Mouse (Mus musculus): Measurements from ENCODE around the gene Isoc2a. TPM values are rescaled to one million over a fixed set of nuclear protein-coding genes. Genes with fewer than 3 reads are reported as not detected.
A peak's percentile ranks its signal among the peaks of the same experiment; 100 is the strongest.
"Not testable (repeated sequence)": the region's sequence is repeated elsewhere in the genome, so short reads cannot be mapped to it uniquely, and the experiment has no call there.

Isoc2a gene
- total RNA-seq, 2 experiments from 2014 or later, result 26.9 to 32.6 TPM

DNA sequence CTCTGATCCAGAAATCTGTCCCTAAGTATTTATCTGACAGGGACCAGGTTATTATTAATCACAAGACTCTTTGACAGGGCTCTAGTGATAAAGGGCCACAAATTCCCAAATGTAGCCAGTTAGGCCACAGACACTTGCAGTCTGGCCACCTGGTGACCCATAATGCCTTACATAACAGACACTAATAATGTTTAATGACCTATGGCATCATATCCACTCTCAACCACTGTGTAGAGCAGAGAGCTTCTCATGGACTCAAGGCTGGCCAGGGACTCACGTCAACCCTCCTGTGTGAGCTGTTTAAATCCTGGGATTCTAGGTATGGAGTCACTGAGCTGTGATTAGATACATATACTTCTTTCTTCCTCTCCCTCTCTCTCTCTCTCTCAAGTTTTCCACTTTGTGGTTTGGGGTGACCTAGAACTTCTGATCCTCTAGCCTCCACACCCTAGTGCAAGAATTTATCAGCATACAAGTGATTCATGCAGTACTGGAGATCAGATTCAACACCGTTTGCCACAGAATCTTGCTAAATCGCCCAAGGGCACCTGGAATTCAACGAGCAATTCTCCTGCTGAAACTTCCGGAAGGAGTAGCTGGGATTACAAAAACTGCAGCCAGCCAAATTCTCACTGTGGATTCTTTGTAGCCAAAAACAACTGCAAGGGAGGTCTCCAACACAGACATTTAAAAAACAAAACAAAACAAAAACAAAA is 12.7 kb upstream of the Isoc2a start:
- no peak for DNase-seq (ENCODE audit: low spot score)

DNA sequence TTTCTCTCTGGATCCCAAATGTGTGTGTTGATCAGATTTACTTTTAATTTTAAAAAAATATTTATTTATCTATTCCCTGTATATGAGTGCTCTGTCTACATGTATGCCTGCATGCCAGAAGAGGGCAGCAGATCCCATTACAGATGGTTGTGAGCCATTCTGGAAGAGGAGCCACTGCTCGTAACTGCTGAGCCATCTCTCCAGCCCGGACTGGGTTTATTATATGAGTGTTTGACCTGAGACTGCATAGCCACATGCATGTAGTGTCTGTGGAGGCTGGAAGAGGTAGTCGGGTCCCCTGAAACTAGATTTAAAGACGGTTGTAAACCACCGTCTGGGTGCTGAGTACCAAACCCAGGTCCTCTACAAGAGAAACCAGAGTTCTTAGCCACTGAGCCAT is 11.9 kb upstream of the Isoc2a start:
- peak; percentile 44 for DNase-seq (ENCODE audit: low spot score)

DNA sequence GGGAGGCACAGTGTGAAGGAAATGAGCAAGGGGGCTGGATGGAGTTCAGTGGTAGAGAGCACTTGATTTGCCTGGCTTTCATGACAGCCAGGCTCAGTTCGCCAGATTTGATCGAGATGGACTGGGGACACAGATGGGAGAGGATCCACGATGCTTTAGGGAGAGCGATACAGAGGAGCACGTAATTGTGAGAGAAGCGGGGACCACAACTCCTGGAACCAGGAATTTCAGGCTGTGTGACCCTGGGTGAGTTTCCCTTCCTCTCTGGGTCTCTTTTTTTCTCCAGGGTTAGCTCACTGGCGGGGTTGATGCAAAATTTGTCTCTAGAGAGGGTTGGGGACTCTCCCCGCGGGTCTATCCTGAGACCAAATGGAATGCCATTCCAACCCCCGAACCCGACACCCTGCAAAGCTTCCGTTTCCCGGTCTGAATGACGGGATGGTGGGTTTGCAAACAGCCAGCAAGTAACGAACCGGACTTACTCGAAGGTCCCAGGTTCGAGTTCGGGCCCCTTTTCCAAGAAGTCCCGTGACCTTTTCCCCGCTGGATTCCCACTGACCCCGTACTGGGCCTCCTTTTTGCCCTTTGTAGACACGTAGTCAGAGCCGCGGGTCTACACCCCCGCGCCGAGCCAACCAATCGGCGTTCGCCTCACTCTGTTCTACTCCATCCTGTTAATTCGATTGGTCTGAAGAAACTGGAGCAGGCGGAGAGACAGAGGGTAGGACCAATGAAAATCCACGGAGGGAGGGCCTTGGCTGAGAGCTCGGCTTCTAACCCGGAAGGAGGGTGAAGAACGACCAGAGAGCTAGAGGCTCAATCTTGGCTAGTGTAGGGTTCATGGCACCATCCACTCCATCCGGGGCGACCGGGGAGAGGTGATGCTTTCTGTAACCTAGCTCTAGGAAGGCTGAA is 11.1 kb upstream of the Isoc2a start:
- peak; percentile 99 for DNase-seq (ENCODE audit: low spot score)

DNA sequence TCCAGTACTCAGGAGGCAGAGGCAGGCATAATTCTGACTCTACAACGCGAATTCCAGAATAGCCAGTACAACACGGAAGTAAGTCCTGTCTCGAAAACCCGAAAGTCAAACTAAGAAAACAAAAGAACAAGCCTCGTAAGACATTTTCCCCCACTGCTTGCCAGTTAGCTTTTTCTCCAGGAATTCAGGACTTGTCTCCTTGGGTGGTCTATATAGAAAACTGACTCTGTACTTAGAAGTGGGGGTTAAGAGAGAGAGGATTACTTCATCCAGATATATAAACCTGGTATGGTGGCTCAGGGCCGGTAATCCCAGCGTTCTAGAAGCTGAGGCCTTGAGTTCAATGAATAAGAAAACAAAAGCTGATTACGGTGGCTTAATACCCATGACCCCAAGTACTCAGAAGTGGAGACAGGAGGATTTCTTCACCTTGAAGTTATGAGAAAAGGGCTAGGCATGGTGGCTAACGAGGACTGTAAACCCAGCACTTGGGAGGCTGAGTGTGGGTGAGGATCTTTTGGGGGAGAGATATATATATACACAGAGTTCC is 10.2 kb upstream of the Isoc2a start:
- no peak for DNase-seq (ENCODE audit: low spot score)

DNA sequence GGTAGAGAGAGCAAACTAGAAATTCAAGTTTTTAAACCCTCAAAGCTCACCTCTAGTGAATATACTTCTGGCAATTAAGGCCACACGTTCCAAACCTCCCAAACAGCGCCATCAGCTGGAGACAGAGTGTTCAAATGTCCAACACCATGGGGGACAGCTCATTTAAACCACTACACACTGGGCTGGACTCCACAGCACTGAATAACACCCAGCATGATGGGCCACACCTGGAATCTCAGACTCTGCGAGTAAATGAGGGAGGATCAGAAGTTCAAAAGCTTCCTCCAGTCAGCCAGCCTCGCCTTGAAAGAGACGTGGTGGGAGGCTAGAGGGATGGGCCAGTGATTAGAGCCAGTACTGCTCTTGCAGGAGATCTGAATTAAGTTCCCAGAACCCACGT is 6.8 kb upstream of the Isoc2a start, which contains the start of gene Isoc2b:
TSS of gene Isoc2b (minus strand) at position 126 of the 400 bp plus-strand sequence.
- no peak for DNase-seq (ENCODE audit: low spot score)

DNA sequence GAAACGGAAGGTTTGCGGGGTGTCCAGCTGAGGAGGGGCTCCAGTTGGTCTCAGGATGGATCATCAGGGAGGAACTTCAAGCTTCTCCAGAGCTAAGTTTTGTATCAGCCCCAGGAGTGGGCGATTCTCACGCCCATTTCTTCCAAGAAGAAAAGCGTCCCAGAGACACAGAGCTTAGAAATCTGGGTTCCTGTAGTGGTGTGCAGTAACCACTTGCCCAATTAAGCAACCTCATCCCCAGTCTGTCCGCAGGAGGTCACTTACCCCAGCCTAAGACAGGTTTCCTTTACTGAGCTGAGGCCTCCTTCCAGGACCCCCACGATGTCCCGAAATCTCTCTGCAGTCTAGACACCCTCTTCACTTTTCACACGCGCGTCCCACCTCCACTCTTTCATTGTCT is 273 bp downstream of the Isoc2a start:
- no peak for DNase-seq (ENCODE audit: low spot score)

DNA sequence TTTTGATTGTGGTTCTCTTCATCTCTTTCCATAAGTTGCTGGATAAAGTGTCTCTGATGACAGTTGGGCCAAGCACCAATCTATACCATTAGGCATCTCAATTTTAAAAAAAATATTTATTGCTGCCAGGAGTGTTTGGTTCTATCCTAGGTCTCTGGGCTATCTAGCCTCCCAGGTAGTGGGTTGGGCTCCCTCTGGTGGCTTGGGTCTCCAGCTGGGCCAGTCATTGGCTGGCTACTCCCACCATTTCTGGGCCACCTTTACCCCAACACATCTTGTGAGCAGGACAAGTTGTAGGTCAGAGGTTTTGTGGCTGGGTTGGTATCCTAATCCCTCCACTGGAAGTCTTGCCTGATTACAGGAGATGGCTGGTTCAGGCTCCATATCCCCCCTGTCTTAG is 1.2 kb downstream of the Isoc2a start:
- no peak for DNase-seq (ENCODE audit: low spot score)

DNA sequence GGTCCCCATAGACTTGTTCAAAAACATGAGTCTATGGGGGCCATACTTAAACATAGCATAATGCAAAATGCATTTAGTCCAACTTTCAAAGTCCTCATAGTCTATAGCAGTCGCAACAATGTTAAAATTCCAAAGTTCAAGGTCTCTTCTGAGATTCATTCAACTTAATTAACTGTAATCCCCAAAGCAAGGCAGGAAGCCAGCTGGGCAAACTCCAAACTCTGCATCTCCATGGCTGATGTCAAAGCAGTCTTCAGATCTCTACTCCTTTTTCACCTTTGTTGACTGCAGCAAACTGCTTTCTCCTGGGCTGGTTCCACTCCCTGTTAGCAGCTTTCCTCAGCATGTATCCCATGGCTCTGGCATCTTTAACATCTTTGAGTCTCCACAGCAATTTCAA is 2.1 kb downstream of the Isoc2a start:
- not testable (repeated sequence) for DNase-seq (ENCODE audit: low spot score)

DNA sequence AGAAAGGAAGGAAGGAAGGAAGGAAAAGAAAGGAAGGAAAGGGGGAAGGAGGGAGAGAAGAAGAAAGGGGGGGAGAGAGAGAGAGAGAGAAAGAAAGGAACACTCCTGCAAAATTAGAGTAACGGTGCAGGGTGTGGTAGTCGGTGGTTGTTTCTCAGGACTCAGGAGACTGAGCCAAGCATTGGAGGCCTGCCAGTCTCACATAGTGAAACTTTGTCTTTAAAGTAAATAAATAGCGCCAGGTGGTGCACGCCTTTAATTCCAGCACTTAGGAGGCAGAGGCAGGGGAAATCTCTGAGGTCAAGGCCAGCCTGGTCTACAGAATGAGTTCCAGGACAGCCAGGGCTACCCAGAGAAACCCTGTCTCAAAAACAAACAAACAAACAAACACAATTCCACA is 9.7 kb downstream of the Isoc2a start:
- DNase-seq (ENCODE audit: low spot score), result no peak

DNA sequence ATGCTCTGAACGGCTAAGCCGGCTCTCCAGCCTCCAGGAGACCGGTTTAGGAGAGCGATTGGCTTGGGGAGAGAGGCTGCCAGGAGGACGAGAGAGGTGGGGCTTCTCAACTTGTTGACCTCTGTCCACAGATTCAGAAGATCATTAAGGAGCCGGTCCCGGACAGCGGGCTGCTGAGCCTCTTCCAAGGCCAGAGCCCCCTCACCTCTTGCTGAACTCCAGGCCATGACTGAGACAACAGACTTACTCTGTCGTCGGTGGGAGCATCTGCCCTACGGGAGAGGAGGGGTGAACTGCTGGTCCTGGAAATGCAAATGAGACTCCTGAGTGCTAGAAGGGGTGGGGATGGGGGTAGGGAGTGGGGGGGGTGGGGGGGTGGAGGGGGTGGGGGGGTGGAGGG is 18.2 kb downstream of the Isoc2a start:
- no peak for DNase-seq (ENCODE audit: low spot score)

DNA sequence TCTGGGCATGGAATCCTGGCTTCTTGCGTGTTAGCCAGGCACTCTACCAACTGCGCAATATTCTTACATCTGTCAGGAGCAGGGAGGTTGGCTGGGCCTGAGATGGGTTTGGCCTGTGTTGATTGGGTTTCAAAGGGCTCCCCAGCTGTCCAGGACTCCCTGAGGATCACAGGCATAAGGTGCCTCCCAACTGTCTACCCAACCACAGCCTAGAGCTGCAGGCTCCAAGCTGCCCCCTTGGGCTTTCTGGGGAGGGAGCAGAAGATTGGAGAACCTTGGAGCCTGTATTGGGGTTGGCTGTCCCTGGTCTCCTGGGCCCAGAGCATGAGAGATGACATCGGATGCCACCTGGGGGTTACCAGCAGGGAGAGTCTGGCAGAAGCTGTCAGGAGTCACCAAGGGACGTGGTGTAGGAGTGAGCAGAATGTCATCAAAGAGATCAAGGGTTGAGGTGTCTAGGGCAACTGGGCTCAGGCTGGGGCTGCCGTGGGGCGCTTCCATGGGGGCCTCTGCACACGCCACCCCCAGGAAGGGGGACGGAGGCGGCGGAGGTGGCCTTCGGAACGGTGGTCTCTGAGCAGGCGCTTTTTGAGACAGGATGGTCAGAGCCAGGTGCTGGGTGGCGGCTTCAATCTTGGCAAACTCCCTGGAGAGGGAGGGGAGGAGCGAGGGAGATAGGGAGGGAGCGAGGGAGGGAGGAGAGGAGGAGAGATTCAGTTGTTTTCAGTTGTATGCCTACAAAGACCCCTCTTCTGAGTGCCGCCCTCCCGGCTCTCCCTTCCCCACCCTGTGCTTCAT is 22.1 kb downstream of the Isoc2a start:
- DNase-seq (ENCODE audit: low spot score), result no peak

DNA sequence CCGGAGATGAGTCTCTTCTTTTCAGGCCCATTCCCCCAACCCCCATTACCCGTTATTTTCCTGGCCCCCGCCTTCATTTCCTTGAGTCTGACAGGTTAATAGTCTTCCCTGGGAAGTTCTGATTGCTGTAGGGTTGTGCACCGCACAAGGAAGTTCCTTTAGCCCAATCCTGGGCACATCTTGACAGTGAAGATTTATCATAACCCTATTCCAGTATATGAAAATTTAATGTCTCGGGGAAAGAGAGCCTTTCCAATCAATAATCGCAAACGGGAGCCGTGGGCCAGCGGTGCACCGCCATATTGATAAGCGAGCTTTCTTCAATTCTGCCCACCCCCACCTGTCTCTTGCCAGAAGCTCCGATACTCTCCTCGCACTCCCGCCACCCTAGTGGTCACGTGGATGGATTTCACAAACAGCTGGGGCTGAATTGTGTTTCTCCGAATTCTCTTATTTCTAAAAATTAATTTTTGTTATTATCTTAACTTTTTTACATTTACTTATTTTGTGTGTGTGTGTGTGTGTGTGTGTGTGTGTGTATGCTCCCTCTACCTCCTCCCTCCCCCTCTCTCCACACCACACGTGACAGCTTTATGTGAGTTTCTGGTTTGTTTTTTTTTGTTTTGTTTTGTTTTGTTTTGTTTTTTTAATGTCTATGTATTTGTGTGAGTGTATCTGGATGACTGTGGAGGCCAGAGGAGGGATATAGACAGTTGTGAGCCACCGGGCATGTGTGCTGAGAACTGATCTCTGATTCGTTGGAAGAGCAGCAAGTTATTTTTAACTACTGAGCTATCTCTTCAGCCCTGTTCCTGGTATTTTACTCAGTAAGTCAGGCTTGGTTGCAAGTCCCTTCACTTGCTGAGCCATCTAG is 22.9 kb downstream of the Isoc2a start:
- DNase-seq (ENCODE audit: low spot score), result peak; percentile 36

DNA sequence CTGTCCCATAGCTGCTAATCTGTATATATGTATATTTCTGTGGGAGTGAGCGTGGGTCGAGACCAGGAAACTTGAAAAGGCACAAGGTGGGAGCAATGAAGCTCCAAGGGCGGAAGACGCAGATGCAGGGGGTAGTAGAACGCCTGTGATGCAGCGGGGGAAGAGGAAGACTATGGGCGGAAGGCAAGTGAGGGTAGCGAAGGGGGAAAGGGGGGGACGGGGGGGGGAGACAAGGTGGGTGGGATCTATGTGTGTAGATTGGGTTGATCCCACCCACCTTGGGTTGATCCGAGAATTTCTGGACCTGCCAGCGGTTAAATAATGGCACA is 23.5 kb downstream of the Isoc2a start:
- DNase-seq (ENCODE audit: low spot score), result no peak

DNA sequence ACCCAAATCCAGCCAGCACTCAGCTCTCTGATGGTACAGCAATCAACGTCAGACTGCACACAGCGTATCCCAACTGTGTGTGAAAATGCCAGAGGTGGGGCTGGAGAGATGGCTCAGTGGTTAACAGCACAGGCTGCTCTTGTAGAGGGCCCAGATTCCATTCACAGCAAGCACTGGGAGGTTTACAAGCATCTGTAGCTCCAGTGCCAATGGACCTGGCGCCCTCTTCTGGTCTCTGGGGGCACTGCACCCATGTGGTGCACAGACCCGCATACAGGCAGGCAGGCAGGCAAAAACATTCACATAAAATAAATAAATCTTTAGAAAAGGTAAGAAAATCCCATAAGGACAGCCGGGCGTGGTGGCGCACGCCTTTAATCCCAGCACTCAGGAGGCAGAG is 24.2 kb downstream of the Isoc2a start:
- DNase-seq (ENCODE audit: low spot score), result no peak

DNA sequence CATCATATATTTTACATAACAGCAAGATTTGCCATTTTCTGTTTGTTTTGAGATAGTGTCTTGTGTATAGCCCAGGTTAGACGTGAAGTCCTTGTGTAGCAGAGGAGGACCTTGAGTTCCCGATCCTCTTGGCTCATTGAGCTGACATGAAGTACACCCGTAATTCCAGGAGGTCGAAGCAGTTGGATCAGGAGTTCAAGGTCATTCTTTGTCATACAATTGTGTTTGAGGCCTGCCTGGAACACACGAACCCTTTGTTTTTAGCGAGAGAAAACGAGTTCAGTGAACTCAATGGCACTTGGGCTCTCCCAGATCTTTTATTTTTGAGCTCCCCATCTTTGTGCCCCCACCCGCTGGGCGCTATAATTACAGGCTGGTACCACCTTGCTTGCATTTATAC is 25.5 kb downstream of the Isoc2a start:
- no peak for DNase-seq (ENCODE audit: low spot score)

DNA sequence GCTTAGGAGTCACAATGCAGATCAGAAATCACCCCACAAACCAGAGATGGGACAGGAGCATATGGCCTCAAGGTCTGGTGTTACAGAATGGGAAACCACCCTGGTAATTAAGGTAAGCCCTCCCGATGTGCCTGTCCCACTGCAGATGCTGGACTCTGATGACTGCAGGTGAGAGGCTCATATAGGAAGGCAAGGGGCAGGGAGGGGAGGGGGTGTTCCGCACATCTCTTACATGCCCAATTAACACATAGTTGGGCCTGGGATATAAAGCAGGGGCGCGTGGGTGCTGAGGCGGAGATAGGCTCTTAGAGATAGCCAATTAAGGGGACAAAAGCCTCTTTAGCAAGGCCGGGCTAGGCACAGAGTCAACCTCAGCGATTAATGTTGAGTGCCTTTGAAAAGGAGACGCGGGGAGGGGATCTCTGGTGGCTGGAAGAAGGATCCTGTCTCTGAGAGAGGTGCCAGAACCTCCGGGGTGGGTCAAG is 29.6 kb downstream of the Isoc2a start, which contains the start of gene Gm36210:
TSS of gene Gm36210 (minus strand) at position 51 of the 485 bp plus-strand sequence.
- no peak for DNase-seq (ENCODE audit: low spot score)

DNA sequence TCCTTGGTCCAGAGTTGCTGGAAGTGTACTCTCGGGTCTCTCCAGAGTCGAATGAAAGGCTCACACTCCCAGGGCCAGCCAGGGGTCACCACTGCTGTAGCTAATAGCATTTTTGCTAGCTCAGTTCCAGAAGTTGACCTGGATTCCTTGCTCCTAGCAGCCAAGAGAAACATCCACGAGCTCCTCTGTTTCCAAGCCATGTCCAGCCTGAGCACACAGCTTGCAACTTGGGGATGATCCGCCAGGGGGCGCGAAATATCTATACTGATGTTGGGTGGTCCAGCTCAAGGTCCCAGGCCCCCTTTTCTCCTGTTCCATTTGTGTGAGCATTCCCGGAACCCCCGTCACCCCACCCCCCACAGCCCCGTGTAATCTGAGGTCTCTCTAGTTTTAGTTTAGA is 34.6 kb downstream of the Isoc2a start:
- DNase-seq (ENCODE audit: low spot score), result peak; percentile 56

DNA sequence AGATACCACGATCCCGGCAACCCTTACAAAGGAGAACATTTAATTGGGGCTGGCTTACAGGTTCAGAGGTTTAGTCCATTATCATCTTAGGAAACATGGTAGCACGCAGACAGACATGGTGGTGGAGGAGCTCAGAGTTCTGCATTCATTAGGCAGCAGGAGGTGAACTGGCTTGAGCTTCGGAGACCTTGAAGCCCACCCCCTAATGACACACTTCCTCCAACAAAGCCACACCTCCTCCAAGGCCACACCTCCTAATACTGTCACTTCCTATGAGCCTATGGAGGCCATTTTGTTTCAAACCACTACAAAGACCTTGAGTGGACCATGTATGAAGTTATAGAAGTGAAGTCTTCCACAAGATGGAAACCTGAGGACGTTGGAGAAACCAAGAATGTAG is 35.3 kb downstream of the Isoc2a start:
- no peak for DNase-seq (ENCODE audit: low spot score)

DNA sequence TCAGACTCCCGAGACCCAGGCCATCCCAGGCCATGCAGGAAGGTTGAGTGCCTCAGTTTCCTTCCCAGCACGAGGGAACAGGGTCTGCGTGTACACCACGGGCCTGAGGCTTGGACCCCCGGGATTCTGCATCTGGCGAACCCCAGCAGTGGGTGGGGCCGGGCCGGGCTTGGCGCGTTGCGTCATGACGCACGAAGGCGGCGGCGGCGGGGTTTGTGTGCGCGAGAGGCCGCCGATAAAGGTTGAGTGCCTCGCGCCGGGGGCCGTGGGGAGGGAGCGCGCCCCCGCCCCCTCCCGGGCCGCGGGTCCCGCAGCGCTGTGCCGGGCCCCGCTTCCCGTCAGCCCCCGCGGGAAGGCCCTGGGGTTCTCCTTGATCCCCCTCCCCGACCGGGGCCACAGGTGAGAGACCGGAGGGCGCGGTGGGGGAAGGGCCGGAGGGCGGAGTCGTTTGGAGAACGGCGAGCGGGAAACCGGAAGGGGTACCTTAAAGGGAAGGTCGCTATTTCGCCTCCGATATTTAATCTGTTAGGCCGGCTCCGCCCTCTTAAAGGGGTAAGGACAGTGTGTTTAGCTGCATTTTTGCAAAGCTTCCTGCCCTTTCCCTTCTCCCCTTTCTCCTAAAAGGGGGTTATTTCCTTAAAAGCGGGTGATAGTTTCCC is 38.2 kb downstream of the Isoc2a start, which contains the start of gene Zfp628:
TSS of gene Zfp628 (plus strand) at position 211 of the 659 bp plus-strand sequence.
- DNase-seq (ENCODE audit: low spot score), result peak; percentile 96
